Mouse (Mus musculus): Measurements from ENCODE around the gene Trim25.
"Not testable (repeated sequence)": the region's sequence is repeated elsewhere in the genome, so short reads cannot be mapped to it uniquely, and the experiment has no call there.

The Trim25 gene

DNA sequence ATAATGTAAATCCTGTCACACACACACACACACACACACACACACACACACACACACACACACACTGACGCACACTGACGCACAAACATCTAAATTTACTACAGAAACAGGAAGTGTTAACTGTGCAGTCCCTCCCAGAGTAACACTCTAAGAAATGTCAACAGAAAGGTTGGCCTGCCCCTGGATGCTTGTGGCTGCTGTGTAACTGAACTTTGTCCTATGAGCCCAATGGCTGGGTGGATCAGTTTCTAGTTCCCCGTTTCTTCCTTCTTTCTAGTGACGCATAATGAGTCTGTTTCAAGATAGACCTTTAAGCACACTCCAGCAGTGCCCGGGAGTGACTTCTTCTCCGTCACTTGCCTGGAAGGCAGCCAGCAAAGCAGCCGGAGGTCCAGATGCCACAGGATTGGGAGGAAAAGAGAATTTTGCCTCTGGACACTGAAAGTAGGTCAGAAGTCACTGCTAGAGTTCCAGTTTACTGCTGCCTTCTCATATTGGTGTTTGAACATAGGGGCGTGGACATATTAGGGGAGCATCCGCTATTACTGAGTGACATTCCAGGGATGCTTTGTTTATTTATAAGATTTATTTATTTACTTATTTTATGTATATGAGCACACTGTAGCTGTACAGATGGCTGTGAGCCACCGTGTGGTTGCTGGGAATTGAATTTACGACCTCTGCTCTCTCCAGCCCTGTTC lies 25.2 kb downstream of the Trim25 start:
- DNase-seq (ENCODE audit: low read depth, low spot score): no peak

- no peak for DNase-seq (ENCODE audit: low read depth, low spot score)
Observed at GRCm38 (mm10) chr11:89025603-89026002, 26.4 kb downstream of the Trim25 start.

DNA sequence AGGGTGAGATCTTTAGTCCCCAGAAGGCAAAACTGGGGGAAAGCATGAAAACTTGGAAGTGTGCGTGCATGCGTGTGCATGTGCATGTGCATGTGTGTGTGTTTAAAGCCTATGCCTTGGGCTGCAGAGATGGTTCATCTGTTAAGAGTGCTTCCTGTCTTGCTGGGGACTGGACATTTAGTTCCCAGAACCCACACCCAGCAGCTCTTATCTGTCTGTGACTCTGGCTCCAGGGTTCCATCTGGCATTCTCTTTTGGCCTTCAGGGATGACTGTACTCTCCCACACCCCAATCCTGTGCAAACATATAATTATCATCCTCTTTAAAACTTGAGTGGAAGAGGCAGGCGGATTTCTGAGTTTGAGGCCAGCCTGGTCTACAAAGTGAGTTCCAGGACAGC lies 26.9 kb downstream of the Trim25 start:
- DNase-seq (ENCODE audit: low read depth, low spot score): no peak

DNA sequence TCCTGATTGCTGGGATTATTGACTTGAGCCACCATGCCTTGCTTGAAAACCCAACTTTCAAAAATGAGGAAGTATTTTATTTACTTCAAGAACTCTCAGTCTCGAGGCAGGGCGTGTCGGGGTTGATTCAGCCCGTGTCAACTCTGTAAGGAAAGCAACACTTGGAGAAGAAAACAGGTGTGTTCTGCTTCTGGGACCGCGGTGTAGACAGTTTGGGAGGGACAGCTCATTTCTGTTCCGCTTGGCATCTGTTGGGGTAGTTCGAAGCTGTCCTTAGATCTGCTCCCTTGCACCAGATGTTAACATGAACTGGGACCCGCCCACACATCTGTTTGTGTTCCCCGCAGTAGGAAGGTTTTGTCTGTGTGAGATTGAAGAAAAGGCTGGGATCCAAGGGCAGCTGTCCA lies 28.8 kb downstream of the Trim25 start:
- no peak for DNase-seq (ENCODE audit: low read depth, low spot score)

DNA sequence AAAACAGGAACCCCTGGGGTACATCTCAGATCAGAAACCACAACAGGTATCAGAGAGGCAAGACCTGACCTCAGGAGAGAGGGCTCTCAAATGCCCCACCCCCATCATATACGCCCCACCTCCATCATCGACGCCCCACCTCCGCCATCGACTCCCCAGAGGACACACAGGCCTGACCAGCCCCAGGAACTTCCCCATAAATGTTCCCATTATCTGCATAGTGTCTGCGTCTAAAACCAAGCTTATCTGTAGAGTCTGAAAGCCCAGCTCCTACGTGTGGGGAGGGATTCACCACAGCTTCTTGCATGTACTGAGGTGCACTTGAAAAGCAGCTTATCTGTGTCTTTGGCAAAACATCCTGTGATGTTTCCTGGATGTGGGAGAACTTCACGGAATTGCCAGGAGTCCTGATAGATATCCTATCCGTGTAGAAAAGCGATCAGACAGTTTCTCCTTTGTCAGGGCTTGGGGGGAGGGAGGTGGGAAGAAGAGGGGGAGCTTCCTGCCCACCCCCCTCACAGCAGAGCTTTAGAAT lies 29.8 kb downstream of the Trim25 start:
- no peak for DNase-seq (ENCODE audit: low read depth, low spot score)

DNA sequence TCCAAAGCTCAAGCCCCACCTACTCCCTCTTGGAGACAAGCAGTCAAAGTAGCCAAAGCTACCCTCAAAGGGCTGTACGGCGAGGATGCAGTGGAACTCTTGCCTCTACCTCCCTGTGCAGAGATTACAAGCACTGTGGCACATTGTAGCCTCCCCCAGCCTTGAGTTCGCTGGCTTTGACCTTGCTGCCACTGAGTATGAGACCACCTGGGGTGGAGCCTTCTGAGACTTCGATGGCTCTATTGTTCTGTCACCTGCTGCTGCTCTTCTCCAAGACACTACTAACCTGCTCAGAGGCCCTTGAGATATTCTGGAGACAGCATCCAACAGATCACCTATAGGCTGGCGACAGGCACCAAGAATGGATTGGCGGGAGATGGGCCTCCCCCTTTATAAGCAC lies 31.4 kb downstream of the Trim25 start:
- no peak for DNase-seq (ENCODE audit: low read depth, low spot score)

DNA sequence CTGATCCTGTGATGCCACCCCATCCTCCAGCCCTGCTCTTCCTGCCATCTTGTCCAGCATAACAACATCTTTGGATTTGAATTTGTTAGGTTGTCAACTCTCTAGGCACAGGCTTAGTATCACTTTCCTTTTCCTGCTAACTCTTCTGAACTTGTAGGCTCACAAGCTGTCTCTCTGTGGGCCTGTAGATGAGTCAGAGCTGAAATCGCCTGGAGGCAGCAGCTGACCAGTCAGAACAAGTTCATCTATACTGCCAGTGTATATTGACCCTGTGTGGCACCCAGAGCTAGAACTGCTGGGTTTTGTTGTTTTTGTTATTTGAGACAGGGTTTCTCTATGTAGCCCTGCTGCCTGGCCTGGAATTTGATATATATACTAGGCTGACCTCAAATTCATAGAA lies 32.0 kb downstream of the Trim25 start:
- DNase-seq (ENCODE audit: low read depth, low spot score): no peak

DNA sequence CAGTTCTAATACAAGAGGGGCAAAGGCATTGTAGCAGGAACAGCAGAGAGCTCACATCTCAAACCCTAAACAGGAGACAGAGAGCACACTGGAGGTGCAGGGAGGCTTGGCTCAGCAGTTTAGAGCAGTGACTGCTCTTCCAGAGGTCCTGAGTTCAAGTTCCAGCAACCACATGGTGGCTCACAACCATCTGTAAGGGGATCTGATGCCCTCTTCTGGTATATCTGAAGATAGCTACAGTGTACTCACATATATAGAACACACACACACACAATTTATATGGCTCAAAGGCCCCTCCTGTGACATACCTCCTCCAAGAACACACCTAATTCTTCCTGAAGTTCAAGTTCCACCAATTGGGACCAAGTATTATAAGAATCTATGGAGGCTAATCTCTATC lies 35.4 kb downstream of the Trim25 start:
- no peak for DNase-seq (ENCODE audit: low read depth, low spot score)

DNA sequence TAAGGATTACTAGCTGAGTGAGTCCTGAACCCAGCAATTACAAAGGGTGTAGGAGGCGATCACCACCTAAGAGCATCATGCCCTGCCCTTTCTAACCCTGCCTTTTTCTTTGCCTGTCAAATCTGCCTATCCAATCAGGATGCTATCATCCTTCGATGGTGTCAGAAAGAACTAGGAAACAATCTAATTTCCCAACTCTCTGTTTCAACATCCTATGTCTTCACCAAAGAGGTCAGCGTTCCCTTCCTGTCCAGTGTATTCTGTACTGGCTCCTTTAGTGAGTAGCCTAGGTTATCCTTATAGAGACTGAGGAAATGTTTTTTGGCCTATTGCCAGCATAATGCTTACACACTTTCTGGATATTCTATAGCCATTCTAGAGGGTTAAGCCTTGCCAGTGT lies 36.4 kb downstream of the Trim25 start:
- DNase-seq (ENCODE audit: low read depth, low spot score): no peak

- no peak for DNase-seq (ENCODE audit: low read depth, low spot score)
Observed at GRCm38 (mm10) chr11:89038496-89038895, 39.3 kb downstream of the Trim25 start.

- DNase-seq (ENCODE audit: low read depth, low spot score): no peak
Observed at GRCm38 (mm10) chr11:89039325-89039724, 40.1 kb downstream of the Trim25 start.

GRCm38 (mm10) chr11:89041073-89041472 lies 41.9 kb downstream of the Trim25 start:
- not testable (repeated sequence) for DNase-seq (ENCODE audit: low read depth, low spot score)

DNA sequence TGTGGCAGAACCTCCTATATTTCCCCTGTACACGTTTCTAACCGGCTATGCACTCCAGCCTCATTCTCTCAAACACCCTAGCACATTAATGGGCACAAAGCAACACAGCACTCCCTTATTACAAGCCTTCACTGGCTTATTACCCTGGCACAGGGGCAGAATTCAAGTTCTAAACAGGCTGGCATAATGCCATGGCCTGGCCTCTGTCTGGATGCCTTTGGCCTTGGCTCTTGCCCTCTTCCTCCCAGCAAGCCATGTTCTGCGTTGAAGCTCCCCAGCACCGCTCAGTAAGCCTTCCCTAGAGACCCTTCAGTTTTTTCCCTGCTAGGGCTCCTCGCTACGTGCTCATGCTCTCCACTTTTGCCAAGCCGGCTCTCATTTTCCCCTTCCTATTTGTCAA lies 43.9 kb downstream of the Trim25 start:
- DNase-seq (ENCODE audit: low read depth, low spot score): no peak

DNA sequence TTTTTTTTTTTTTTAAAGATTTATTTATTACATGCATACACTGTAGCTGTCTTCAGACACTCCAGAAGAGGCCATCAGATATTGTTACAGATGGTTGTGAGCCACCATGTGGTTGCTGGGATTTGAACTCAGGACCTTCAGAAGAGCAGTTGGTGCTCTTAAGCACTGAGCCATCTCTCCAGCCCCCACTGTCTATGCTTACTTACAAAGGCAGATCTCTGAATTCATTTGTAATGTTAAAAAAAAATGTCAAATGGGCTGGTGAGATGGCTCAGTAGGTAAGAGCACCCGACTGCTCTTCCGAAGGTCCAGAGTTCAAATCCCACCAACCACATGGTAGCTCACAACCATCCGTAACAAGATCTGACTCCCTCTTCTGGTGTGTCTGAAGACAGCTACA lies 46.3 kb downstream of the Trim25 start:
- DNase-seq (ENCODE audit: low read depth, low spot score): not testable (repeated sequence)

GRCm38 (mm10) chr11:89046021-89046420 lies 46.8 kb downstream of the Trim25 start:
- DNase-seq (ENCODE audit: low read depth, low spot score): no peak

DNA sequence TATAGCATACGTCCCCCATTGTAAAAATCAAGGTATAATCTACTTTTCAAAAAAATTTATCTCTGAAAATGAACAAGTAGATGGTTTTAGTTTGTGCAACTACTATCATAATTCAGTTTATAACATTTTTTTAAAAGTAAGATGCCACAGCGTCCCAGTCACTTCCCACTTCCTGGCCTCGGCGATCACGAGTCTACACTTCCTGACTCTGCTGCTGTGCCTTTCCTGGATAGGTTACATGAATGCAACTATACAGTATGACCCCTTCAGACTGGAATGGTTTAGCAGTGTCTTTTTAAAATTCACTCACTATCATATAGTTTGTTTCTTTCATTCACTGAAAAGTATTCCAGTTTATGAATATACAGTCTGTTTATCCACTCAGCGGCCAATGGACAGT lies 52.6 kb downstream of the Trim25 start:
- DNase-seq (ENCODE audit: low read depth, low spot score): no peak

DNA sequence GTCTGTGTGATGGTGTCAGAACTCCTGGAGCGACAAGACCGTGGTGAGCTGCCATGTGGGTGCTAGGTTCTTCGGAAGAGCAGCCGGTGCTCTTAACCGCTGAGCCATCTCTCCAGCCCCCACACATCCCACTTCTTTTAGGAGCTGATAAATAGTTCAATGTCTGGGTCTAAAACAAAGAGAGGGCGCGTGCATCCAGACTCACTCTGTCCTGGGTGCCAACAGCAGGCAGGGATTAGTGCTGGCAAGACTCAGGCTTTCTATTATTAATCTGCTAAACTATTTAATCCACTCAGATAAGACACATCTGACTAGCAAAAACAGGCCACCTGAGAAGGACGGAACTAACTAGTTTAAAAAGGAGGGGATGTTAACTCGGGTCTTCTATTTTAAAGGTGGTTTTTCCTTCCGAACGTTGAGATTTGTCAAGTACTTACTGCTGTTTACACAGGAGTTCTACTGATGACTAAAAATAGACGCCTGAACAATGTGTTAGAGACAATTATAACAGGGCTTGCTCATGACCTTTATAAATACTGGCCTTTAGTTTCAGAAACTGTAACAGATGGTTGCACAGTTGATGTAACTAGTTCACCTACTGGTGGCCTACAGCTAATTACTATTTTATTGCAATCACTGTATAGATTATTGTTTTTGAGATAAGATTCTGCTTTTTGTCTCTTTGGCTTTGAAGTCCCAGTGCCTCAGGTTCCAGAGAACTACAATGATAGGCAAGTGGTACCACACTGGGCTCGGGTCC lies 56.9 kb downstream of the Trim25 start:
- no peak for DNase-seq (ENCODE audit: low read depth, low spot score)

DNA sequence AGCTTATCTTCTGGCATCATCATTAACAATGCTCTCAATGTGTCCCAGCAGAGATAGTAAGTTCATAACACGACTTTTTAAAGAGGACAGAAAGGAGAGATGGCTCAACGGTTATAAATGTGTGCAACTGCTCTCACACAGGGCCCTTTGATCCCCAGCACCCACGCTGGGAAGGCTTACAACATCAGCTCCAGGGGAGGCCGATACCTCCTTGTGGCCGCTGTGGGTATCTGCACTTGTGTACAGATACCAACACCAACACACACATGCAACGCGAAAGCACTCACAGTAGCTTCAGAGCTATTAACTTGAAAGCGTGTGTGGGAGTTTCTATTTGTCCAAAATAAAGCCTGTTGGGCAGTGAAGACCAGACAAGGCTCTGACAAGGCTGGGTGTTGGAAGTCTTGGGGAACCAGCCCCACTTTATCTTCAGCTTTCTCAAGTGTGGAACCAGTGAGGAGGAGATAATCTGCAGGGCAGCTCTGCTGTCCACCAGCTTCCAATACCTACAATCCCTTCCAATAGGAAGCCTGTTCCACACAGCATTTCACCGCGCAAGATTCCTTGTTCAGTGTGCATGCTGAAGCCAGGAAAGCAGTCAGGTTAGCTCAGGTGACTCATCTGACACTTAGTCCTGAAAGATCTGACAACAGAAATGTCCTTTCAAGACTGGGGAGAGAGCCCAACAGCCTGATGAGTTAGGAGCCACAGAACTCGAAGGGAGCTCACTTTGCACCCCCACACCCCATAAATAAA lies 59.5 kb downstream of the Trim25 start:
- DNase-seq (ENCODE audit: low read depth, low spot score): no peak

DNA sequence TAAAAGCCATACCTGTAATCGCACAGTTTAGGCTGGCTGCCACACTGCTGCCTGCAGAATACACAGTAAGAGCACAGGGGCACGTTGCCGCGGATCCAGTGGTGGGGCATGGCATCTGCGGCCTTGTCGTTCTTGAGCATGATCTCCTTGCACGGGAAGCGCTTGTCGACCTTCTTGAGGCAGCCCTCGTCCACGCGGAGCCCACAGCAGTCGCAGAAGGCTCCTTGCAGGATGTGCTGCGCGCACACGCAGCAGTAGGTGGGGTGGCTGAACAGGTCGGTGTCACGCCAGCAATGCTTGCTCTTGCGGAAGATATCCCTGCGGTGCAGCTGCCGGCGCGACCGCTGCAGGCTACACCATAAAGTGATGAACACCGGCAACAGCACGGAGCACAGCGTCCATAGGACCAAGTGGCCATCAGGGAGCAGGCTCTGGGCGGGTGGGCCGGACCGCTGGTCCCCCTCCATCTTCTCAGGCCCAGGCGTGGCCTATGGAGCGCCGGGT lies 60.8 kb downstream of the Trim25 start:
- DNase-seq (ENCODE audit: low read depth, low spot score): no peak

DNA sequence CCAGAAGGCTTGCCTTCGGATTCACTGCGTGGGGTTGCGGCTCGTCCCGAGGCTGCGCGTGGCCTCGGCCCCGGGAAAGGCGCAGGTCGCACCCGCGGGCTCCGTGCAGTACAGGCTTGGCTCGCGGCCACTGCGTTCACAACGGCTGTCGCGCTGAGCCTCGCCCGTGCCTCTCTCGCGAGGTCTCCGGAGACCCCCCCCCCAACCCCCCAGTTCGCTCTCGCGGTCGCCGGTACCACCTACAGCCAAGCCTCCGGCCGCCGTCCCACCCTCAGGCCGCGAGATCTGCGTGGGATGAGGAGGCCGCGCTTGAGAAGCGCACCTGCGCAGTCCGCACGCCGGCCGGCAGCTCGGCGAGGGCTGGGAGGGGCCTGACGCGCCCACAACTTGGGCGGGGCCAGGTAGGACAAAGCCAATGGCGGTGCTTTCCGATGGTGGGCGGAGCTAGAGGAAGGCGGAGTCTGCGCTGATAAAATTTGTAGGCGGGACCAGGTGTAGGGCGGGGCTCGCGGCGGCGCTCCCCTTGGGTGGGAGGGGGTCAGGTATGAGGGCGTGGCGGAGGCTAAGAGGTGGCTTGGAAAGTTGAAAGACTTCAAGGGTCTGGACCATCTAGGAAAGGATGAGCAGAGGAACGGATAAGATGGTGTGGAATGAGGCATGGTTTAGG lies 61.4 kb downstream of the Trim25 start:
- peak; percentile 99 for DNase-seq (ENCODE audit: low read depth, low spot score)

DNA sequence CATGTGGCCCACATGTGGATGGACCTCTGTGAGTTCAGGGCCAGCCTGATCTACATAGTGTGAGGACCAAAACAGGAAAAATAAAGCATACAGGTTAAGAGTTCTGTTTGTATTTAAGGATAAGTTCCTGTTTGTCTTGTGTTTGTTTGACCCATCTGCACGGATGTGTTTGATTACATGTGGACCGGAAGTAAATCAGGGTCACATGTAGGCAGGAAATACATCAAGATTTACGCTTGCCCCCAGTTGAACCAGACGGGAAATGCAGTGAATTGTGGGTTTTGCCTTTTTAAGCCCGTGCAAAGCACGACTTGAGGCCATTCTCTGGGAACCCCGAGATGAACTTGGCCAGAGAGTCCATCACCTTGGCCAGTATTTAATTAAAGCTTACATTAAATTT lies 62.2 kb downstream of the Trim25 start:
- DNase-seq (ENCODE audit: low read depth, low spot score): no peak

GRCm38 (mm10) chr11:89064312-89064711 lies 65.1 kb downstream of the Trim25 start:
- no peak for DNase-seq (ENCODE audit: low read depth, low spot score)

Measured in WW6 (cell line).